Mouse (Mus musculus): ENCODE measurements around the gene Tspan11. TPM values are rescaled to one million over a fixed set of nuclear protein-coding genes. Genes with fewer than 3 reads are reported as not detected.
A peak's percentile ranks its signal among the peaks of the same experiment; 100 is the strongest.

The Tspan11 gene
- polyA plus RNA-seq (2014; fragmentation: Nextera tagmentation; extraction: Ambion mirVana), result 13.6 and 13.7 TPM in 2 replicates

DNA sequence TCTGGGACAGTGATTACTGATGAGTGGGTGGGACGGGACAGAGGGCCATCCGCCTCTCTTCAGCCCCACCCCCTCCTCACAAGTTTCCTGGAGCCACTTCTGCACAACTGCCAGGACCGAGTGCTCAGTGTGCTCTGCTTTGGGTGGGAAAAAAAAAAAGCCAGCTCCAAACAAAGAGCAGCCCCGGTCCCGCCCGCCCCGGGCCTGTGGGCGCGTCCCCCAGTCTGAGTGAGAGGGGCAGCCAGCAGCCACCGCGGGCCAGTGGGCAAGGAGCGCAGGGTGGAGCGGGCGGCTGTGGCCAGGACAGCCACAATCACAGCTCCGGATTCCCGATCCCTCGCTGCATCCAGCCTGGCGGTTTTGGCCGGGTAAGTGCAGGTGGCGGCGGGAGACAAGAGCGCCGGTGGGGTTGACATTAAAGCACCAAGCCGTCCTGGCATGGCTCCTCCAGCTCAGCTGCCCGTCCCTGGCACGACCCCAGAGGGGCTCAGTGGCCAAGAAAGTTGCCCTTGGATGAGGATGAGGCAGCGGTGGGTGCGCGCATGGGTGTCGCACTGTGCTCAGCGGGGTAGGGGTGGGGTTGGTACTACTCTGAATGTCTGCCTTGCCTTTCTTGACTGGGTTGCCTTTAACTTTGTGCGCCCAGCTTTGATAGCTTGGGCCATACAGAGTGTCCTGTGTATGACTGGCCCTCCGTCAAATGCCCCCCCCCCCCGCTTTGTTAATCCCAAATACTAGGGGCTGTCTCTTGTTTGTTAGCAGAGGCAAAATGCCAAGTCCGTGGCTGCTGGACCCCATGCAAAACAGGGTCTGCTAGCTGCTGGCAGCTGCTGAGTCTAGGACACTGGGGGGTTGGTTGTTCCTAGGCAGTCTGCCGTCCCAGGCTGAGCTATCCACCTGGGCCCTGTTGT is at the start of gene Tspan11:
Gene Tspan11, plus strand, starts transcription at position 79 of the 911 bp plus-strand sequence.
- WGBS, result 2% methylated on average over 36 of the region's 36 CpGs
- Histone ChIP-seq H3K4me3 (ENCODE audit: low read depth, low read length) (peak within 1 kb of the TSS; percentile 56), H3K9me3 (ENCODE audit: control insufficient read depth, low read length) (no peaks in the 10 kb centered on the region; the same call in 1 of the 2 replicates), H3K36me3 (ENCODE audit: control insufficient read depth, insufficient read depth, low read length) (no peaks in the 10 kb centered on the region), H3K9ac (ENCODE audit: low read length) (peak within 1 kb of the TSS; percentile 85), H3K4me1 (ENCODE audit: control insufficient read depth, insufficient read depth, low read length) (peaks cover 14% of the 10 kb centered on the region; the same call in 1 of the 2 replicates), H3K27me3 (ENCODE audit: control insufficient read depth, insufficient read depth, low read length) (no peaks in the 10 kb centered on the region), H3K27ac (replicated peaks; ENCODE audit: low read depth, low read length) (0 out of 2 replicates have a peak within 1 kb of the TSS, but pooled peaks have one; percentile 14), H3K4me2 (ENCODE audit: low read depth, severe bottlenecking) (peak within 1 kb of the TSS; percentile 91)
- DNase-seq (ENCODE audit: low spot score) (peak; percentile 75), ATAC-seq (ENCODE audit: insufficient number of reproducible peaks, low FRiP score, low TSS enrichment, low read depth) (peak; percentile 75)

- 88% methylated on average over 4 of the region's 4 CpGs for WGBS
Observed at GRCm38 (mm10) chr6:127837910-127838309, 49.5 kb upstream of the Tspan11 start.

DNA sequence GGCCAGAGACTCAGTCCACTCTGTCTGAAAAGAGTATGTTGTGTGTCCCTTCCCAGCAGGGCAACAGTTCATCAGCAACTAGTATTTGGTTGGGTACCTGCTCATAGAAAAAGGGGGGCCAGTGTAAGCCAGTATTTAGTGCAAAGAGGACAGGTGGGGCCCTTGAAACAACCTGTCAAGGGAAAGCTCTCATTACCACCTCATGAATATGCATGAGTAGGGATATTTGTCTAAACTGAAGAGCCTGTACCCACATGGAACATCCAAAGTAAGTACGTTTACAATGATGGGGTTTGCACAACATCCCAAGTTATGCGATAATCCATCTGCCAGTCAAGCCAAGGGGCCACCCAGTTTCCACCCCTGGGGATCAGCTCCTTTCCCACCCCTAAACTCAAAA is 47.9 kb upstream of the Tspan11 start:
- WGBS, result 98% methylated on average over 2 of the region's 2 CpGs
- Histone ChIP-seq H3K27ac (replicated peaks; ENCODE audit: low read depth, low read length) (no peak overlapping the region), H3K9ac (ENCODE audit: low read length) (no peak overlapping the region), H3K4me2 (ENCODE audit: low read depth, severe bottlenecking) (no peak overlapping the region), H3K9me3 (ENCODE audit: control insufficient read depth, low read length) (no peaks in the 10 kb centered on the region), H3K27me3 (ENCODE audit: control insufficient read depth, insufficient read depth, low read length) (no peaks in the 10 kb centered on the region), H3K4me1 (ENCODE audit: control insufficient read depth, insufficient read depth, low read length) (no peaks in the 10 kb centered on the region), H3K36me3 (ENCODE audit: control insufficient read depth, insufficient read depth, low read length) (no peaks in the 10 kb centered on the region), H3K4me3 (ENCODE audit: low read depth, low read length) (no peak overlapping the region)
- DNase-seq (ENCODE audit: low spot score) (no peak), ATAC-seq (ENCODE audit: insufficient number of reproducible peaks, low FRiP score, low TSS enrichment, low read depth) (no peak)

More at GRCm38 (mm10) chr6:127837910-127838309, 49.5 kb upstream of the Tspan11 start:
- Histone ChIP-seq H3K9me3 (ENCODE audit: control insufficient read depth, low read length) (no peaks in the 10 kb centered on the region), H3K27me3 (ENCODE audit: control insufficient read depth, insufficient read depth, low read length) (no peaks in the 10 kb centered on the region), H3K4me3 (ENCODE audit: low read depth, low read length) (no peak overlapping the region), H3K27ac (replicated peaks; ENCODE audit: low read depth, low read length) (no peak overlapping the region), H3K9ac (ENCODE audit: low read length) (no peak overlapping the region), H3K4me2 (ENCODE audit: low read depth, severe bottlenecking) (no peak overlapping the region), H3K36me3 (ENCODE audit: control insufficient read depth, insufficient read depth, low read length) (no peaks in the 10 kb centered on the region), H3K4me1 (ENCODE audit: control insufficient read depth, insufficient read depth, low read length) (no peaks in the 10 kb centered on the region)
- ATAC-seq (ENCODE audit: insufficient number of reproducible peaks, low FRiP score, low TSS enrichment, low read depth) (no peak), DNase-seq (ENCODE audit: low spot score) (no peak)

DNA sequence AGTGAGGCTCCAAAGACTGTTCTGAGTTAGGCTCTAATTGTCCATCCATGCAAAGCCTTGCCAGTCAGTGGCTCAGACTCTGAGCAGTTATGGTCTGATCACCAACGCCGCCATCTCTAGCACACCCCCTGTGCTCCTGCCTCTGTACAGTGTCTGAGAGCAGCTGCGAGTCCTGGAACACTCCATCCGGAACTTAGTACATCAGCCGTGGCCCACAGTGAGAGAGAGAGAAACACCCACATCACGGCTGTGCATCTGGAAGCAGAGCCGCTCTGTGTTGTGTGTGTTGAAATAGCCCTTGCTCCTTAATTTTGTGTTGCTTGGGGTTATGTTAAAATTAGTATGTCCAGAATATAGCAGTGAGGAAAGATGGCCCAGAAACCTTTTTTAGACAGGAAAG is 47.2 kb upstream of the Tspan11 start:
- no peak overlapping the region for H3K27ac ChIP-seq (replicated peaks; ENCODE audit: low read depth, low read length)
- no peak for DNase-seq (ENCODE audit: low spot score)
- H3K4me1 ChIP-seq (ENCODE audit: control insufficient read depth, insufficient read depth, low read length), result no peaks in the 10 kb centered on the region
- H3K9me3 ChIP-seq (ENCODE audit: control insufficient read depth, low read length), result no peaks in the 10 kb centered on the region
- 80% methylated on average over 7 of the region's 7 CpGs for WGBS
- H3K4me3 ChIP-seq (ENCODE audit: low read depth, low read length), result no peak overlapping the region
- no peak overlapping the region for H3K9ac ChIP-seq (ENCODE audit: low read length)
- ATAC-seq (ENCODE audit: insufficient number of reproducible peaks, low FRiP score, low TSS enrichment, low read depth), result no peak
- no peak overlapping the region for H3K4me2 ChIP-seq (ENCODE audit: low read depth, severe bottlenecking)
- no peaks in the 10 kb centered on the region for H3K36me3 ChIP-seq (ENCODE audit: control insufficient read depth, insufficient read depth, low read length)
- H3K27me3 ChIP-seq (ENCODE audit: control insufficient read depth, insufficient read depth, low read length), result no peaks in the 10 kb centered on the region

DNA sequence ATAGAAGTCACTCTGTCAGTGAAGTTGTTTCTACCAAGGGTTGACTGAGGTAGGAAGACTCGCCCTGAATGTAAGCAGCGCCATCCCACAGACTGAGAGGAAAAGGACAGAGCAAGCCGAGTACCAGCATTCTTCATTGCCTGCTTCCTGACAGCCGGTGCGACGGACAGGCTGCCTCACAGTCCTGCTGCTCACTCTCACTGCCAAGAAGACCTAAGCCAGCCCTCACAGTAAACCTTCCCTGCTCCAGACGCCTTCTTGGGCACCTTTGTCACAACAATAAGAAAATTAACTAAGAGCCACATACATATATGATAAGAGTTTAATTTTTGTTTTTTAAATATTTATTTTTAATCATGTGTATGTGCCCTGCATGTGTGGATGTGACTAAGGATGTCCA is 46.1 kb upstream of the Tspan11 start:
- Histone ChIP-seq H3K4me1 (ENCODE audit: control insufficient read depth, insufficient read depth, low read length) (no peaks in the 10 kb centered on the region), H3K9ac (ENCODE audit: low read length) (no peak overlapping the region), H3K4me2 (ENCODE audit: low read depth, severe bottlenecking) (no peak overlapping the region), H3K36me3 (ENCODE audit: control insufficient read depth, insufficient read depth, low read length) (no peaks in the 10 kb centered on the region), H3K9me3 (ENCODE audit: control insufficient read depth, low read length) (no peaks in the 10 kb centered on the region), H3K27ac (replicated peaks; ENCODE audit: low read depth, low read length) (no peak overlapping the region), H3K4me3 (ENCODE audit: low read depth, low read length) (no peak overlapping the region), H3K27me3 (ENCODE audit: control insufficient read depth, insufficient read depth, low read length) (no peaks in the 10 kb centered on the region)
- 64% methylated on average over 7 of the region's 7 CpGs for WGBS
- DNase-seq (ENCODE audit: low spot score) (no peak), ATAC-seq (ENCODE audit: insufficient number of reproducible peaks, low FRiP score, low TSS enrichment, low read depth) (no peak)

GRCm38 (mm10) chr6:127846521-127846920 is 40.9 kb upstream of the Tspan11 start:
- Histone ChIP-seq H3K4me3 (ENCODE audit: low read depth, low read length) (no peak overlapping the region), H3K4me1 (ENCODE audit: control insufficient read depth, insufficient read depth, low read length) (no peaks in the 10 kb centered on the region), H3K9ac (ENCODE audit: low read length) (no peak overlapping the region), H3K9me3 (ENCODE audit: control insufficient read depth, low read length) (no peaks in the 10 kb centered on the region), H3K27me3 (ENCODE audit: control insufficient read depth, insufficient read depth, low read length) (no peaks in the 10 kb centered on the region), H3K27ac (replicated peaks; ENCODE audit: low read depth, low read length) (no peak overlapping the region), H3K4me2 (ENCODE audit: low read depth, severe bottlenecking) (no peak overlapping the region), H3K36me3 (ENCODE audit: control insufficient read depth, insufficient read depth, low read length) (no peaks in the 10 kb centered on the region)
- ATAC-seq (ENCODE audit: insufficient number of reproducible peaks, low FRiP score, low TSS enrichment, low read depth), result no peak
- no peak for DNase-seq (ENCODE audit: low spot score)
- 78% methylated on average over 6 of the region's 6 CpGs for WGBS

DNA sequence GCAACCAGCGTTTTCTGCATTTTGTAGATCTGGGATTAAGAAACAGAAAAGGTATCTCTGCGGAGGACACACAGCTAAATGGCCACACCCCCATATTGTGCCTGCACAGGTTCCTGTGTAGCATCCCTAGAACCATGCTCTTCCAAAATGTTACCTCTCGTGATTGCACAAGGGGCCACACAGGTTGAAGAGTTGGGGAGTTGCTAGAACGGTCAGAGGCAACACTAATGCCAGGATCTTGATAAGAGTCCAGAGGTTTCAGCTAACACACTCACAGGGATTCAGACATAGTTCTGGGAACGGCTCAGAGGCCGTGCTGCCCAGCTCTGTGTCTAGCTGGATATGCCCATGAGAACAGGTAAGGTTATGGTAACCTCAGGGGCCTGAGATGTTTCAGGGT is 37.9 kb upstream of the Tspan11 start:
- 84% methylated on average over 6 of the region's 6 CpGs for WGBS
- H3K4me3 ChIP-seq (ENCODE audit: low read depth, low read length), result no peak overlapping the region
- no peak overlapping the region for H3K9ac ChIP-seq (ENCODE audit: low read length)
- no peak overlapping the region for H3K4me2 ChIP-seq (ENCODE audit: low read depth, severe bottlenecking)
- DNase-seq (ENCODE audit: low spot score) (no peak), ATAC-seq (ENCODE audit: insufficient number of reproducible peaks, low FRiP score, low TSS enrichment, low read depth) (no peak)
- H3K36me3 ChIP-seq (ENCODE audit: control insufficient read depth, insufficient read depth, low read length), result no peaks in the 10 kb centered on the region
- no peaks in the 10 kb centered on the region for H3K27me3 ChIP-seq (ENCODE audit: control insufficient read depth, insufficient read depth, low read length)
- H3K27ac ChIP-seq (replicated peaks; ENCODE audit: low read depth, low read length), result no peak overlapping the region
- peaks cover 11% of the 10 kb centered on the region for H3K4me1 ChIP-seq (ENCODE audit: control insufficient read depth, insufficient read depth, low read length)
- no peaks in the 10 kb centered on the region for H3K9me3 ChIP-seq (ENCODE audit: control insufficient read depth, low read length)

GRCm38 (mm10) chr6:127851611-127852010 is 35.8 kb upstream of the Tspan11 start:
- Histone ChIP-seq H3K27me3 (ENCODE audit: control insufficient read depth, insufficient read depth, low read length) (no peaks in the 10 kb centered on the region), H3K4me3 (ENCODE audit: low read depth, low read length) (no peak overlapping the region), H3K4me2 (ENCODE audit: low read depth, severe bottlenecking) (no peak overlapping the region), H3K27ac (replicated peaks; ENCODE audit: low read depth, low read length) (no peak overlapping the region), H3K9me3 (ENCODE audit: control insufficient read depth, low read length) (no peaks in the 10 kb centered on the region), H3K9ac (ENCODE audit: low read length) (no peak overlapping the region), H3K36me3 (ENCODE audit: control insufficient read depth, insufficient read depth, low read length) (no peaks in the 10 kb centered on the region), H3K4me1 (ENCODE audit: control insufficient read depth, insufficient read depth, low read length) (peaks cover 28% of the 10 kb centered on the region)
- ATAC-seq (ENCODE audit: insufficient number of reproducible peaks, low FRiP score, low TSS enrichment, low read depth) (no peak), DNase-seq (ENCODE audit: low spot score) (no peak)
- 95% methylated on average over 4 of the region's 4 CpGs for WGBS
